Mouse (Mus musculus) cerebellum, adult 2 months (tissue): ENCODE data around the gene Zfp58.

Experiments
- CTCF ChIP-seq: fragments of 200-500 bp; IDR thresholded peaks from 2 replicates; pipeline ENCODE4 v1.5.1; 2011; ENCODE audit warnings: low read depth, mild to moderate bottlenecking, control low read depth, low read length, moderate library complexity, borderline replicate concordance; ENCODE audit not compliant: insufficient read depth
- POLR2A ChIP-seq: fragments of 200-500 bp; IDR thresholded peaks from 2 replicates; pipeline ENCODE4 v1.6.1; 2011; ENCODE audit warnings: low read length, control low read depth, borderline replicate concordance; ENCODE audit not compliant: insufficient read depth

DNA sequence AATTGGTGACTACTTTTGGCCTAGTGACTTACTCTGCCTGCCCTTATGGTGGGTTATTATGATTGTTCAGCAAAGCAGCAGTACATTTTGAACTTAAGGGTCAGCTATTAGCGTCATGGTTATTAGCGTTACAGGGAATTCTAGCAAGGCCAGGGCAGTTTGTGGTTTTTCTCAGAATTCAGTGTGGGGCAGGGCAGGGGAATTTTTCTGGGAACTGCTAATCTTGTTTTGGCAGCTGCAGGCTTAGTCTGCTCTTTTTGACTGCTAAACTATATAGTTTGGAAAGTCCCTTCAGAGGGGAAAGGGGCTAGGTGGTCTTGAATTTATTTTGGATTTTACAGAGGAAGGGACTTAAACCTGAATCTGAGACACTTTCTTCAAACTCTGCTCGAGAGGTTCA lies 31.1 kb downstream of the Zfp58 start:
- TF ChIP-seq CTCF: no peak
- TF ChIP-seq POLR2A: no peak
